Mouse (Mus musculus): Measurements from ENCODE around the gene Rnf150. TPM values are rescaled to one million over a fixed set of nuclear protein-coding genes. Genes with fewer than 3 reads are reported as not detected.

Rnf150 gene
- polyA plus RNA-seq, 1 experiment from 2014 or later: 1.00 TPM

- WGBS: 88% methylated on average over 3 of the region's 3 CpGs
- DNase-seq (ENCODE audit: low spot score): no peak
- H3K27me3 ChIP-seq (ENCODE audit: low read depth, poor library complexity, severe bottlenecking): no peaks in the 10 kb centered on the region
Measured at GRCm38 (mm10) chr8:82897628-82898458, 34.7 kb downstream of the Rnf150 start.

GRCm38 (mm10) chr8:82898459-82898841 lies 35.3 kb downstream of the Rnf150 start:
- Histone ChIP-seq H3K4me1 (peaks cover 2% of the 10 kb centered on the region), H3K27ac (replicated peaks) (no peak overlapping the region), H3K4me3 (no peak overlapping the region), H3K27me3 (ENCODE audit: low read depth, poor library complexity, severe bottlenecking) (no peaks in the 10 kb centered on the region), H3K9me3 (replicated peaks) (no peaks in the 10 kb centered on the region), H3K36me3 (no peaks in the 10 kb centered on the region)
- no peak for DNase-seq (ENCODE audit: low spot score)
- WGBS: 84% methylated on average over 8 of the region's 8 CpGs

More at GRCm38 (mm10) chr8:82897628-82898458, 34.7 kb downstream of the Rnf150 start:
- H3K4me3 ChIP-seq: no peak overlapping the region
- no peaks in the 10 kb centered on the region for H3K9me3 ChIP-seq (replicated peaks)
- H3K4me1 ChIP-seq: no peaks in the 10 kb centered on the region
- no peak overlapping the region for H3K27ac ChIP-seq (replicated peaks)
- no peaks in the 10 kb centered on the region for H3K36me3 ChIP-seq

DNA sequence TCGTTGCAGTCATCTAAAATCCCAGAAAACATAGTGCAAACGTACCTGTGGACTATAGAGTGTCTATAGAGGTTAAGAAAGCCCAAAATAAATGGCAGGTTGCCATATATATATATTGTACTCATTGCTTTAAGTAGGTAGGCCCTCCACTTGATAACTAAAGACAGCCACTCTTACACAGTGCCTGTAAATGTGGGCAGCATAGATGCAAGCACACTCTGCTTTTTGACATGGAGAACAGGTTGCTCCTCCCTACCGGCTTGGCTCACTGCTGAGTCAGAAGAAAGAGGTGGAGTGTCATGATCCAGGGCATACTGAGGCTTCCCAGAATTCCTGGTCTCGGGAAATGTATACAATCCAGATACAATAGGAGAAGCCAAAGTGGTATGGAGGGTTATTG lies 37.8 kb downstream of the Rnf150 start:
- Histone ChIP-seq H3K4me3 (no peak overlapping the region), H3K4me1 (peaks cover 15% of the 10 kb centered on the region), H3K27ac (replicated peaks) (no peak overlapping the region), H3K36me3 (no peaks in the 10 kb centered on the region), H3K9me3 (replicated peaks) (no peaks in the 10 kb centered on the region), H3K27me3 (ENCODE audit: low read depth, poor library complexity, severe bottlenecking) (no peaks in the 10 kb centered on the region)
- WGBS: 84% methylated on average over 4 of the region's 4 CpGs
- no peak for DNase-seq (ENCODE audit: low spot score)

GRCm38 (mm10) chr8:82901549-82902138 lies 38.5 kb downstream of the Rnf150 start:
- Histone ChIP-seq H3K27me3 (ENCODE audit: low read depth, poor library complexity, severe bottlenecking) (no peaks in the 10 kb centered on the region), H3K4me3 (no peak overlapping the region), H3K9me3 (replicated peaks) (no peaks in the 10 kb centered on the region), H3K4me1 (peaks cover 15% of the 10 kb centered on the region), H3K36me3 (no peaks in the 10 kb centered on the region), H3K27ac (replicated peaks) (no peak overlapping the region)
- WGBS: 88% methylated on average over 12 of the region's 12 CpGs
- no peak for DNase-seq (ENCODE audit: low spot score)

GRCm38 (mm10) chr8:82903497-82903896 lies 40.3 kb downstream of the Rnf150 start:
- no peak overlapping the region for H3K4me3 ChIP-seq
- H3K27ac ChIP-seq (replicated peaks): no peak overlapping the region
- H3K4me1 ChIP-seq: peaks cover 15% of the 10 kb centered on the region
- DNase-seq (ENCODE audit: low spot score): no peak
- H3K9me3 ChIP-seq (replicated peaks): no peaks in the 10 kb centered on the region
- H3K27me3 ChIP-seq (ENCODE audit: low read depth, poor library complexity, severe bottlenecking): no peaks in the 10 kb centered on the region
- 78% methylated on average over 3 of the region's 3 CpGs for WGBS
- no peaks in the 10 kb centered on the region for H3K36me3 ChIP-seq

DNA sequence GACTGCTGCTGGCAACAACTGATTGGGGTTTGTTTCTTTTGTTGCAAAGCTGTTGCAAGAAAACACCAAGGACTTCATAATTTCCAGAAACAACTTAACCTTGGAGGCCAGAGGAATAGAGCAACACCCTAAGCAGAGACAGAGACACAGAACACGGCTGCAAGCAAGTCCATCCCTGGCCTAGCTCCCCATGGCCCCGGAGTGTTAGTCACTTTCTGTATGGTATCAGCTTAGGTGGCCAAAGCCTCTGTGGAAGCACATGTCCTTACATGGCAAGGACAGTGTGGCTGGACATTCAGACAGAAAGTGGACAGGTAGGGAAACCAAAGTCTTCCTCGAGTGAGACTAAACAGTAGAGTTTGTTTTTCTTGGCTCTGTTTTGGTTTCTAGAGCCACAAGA lies 44.1 kb downstream of the Rnf150 start:
- Histone ChIP-seq H3K9me3 (replicated peaks) (no peaks in the 10 kb centered on the region), H3K27me3 (ENCODE audit: low read depth, poor library complexity, severe bottlenecking) (no peaks in the 10 kb centered on the region), H3K4me3 (no peak overlapping the region), H3K27ac (replicated peaks) (no peak overlapping the region), H3K4me1 (peaks cover 15% of the 10 kb centered on the region), H3K36me3 (no peaks in the 10 kb centered on the region)
- 84% methylated on average over 3 of the region's 3 CpGs for WGBS
- DNase-seq (ENCODE audit: low spot score): no peak

GRCm38 (mm10) chr8:82911436-82911835 lies 48.3 kb downstream of the Rnf150 start:
- no peak overlapping the region for H3K27ac ChIP-seq (replicated peaks)
- H3K36me3 ChIP-seq: no peaks in the 10 kb centered on the region
- H3K4me1 ChIP-seq: no peaks in the 10 kb centered on the region
- H3K9me3 ChIP-seq (replicated peaks): no peaks in the 10 kb centered on the region
- DNase-seq (ENCODE audit: low spot score): no peak
- no peak overlapping the region for H3K4me3 ChIP-seq
- H3K27me3 ChIP-seq (ENCODE audit: low read depth, poor library complexity, severe bottlenecking): no peaks in the 10 kb centered on the region

GRCm38 (mm10) chr8:82912282-82912681 lies 49.1 kb downstream of the Rnf150 start:
- Histone ChIP-seq H3K27ac (replicated peaks) (no peak overlapping the region), H3K36me3 (no peaks in the 10 kb centered on the region), H3K4me3 (no peak overlapping the region), H3K27me3 (ENCODE audit: low read depth, poor library complexity, severe bottlenecking) (no peaks in the 10 kb centered on the region), H3K9me3 (replicated peaks) (no peaks in the 10 kb centered on the region), H3K4me1 (no peaks in the 10 kb centered on the region)
- no peak for DNase-seq (ENCODE audit: low spot score)
- WGBS: 94% methylated on average over 4 of the region's 4 CpGs

DNA sequence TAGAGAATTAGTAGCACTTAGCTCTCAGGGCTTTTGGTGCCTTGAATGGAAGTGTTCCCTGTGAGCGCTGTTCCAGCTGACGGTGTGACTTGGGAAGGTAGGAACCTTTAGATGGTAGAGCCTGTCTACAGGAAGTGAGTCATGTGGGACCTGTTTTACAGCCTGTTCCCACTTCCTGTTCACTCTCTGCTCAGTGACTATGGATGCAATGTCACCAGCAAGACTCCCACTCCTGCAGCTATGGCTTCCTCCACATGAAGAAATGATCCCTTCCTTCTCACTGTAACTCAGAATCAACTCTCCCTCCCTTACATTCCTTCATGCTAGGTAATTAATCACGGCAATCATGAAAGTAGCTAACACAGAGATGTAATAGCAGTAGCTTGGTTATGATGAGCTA lies 51.4 kb downstream of the Rnf150 start:
- no peaks in the 10 kb centered on the region for H3K36me3 ChIP-seq
- no peak overlapping the region for H3K27ac ChIP-seq (replicated peaks)
- H3K27me3 ChIP-seq (ENCODE audit: low read depth, poor library complexity, severe bottlenecking): no peaks in the 10 kb centered on the region
- no peak for DNase-seq (ENCODE audit: low spot score)
- 95% methylated on average over 3 of the region's 3 CpGs for WGBS
- 0 out of 2 replicates have a peak, but pooled peaks cover 3% of the 10 kb centered on the region for H3K4me1 ChIP-seq
- no peaks in the 10 kb centered on the region for H3K9me3 ChIP-seq (replicated peaks)
- no peak overlapping the region for H3K4me3 ChIP-seq

DNA sequence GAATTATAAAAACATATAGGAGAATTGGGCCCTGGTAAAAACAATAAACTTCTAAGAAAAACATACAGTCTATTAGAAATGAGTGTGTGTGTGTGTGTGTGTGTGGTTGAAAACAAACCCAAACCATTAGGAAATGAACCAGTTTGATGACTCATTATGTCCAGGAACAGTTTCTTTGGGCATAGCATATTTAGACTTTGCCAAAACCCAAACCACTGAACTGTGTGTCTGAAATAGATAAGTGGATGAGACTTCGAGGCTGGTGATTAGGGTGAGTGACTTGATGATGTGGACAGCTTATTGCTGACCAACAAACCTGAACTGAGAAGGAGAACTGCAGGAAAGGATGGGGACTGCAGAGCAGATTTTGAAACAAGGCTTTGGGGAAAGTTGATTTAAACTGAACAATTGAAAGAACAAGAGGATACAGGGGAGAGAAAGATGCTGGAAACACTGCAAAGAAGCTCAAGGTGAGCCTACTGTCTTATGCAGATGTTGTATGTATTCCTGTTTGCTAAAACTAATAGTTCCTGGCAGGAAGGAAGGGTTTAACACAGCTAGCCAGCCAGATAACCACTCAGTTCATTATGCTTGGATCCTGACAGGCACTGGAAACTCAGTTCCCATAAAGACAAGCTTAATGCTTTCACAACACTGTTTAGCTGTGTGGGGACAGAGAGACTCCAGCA lies 53.8 kb downstream of the Rnf150 start:
- no peak overlapping the region for H3K4me3 ChIP-seq
- DNase-seq (ENCODE audit: low spot score): no peak
- H3K27me3 ChIP-seq (ENCODE audit: low read depth, poor library complexity, severe bottlenecking): no peaks in the 10 kb centered on the region
- H3K9me3 ChIP-seq (replicated peaks): no peaks in the 10 kb centered on the region
- H3K36me3 ChIP-seq: no peaks in the 10 kb centered on the region
- H3K4me1 ChIP-seq: peaks cover 9% of the 10 kb centered on the region
- no peak overlapping the region for H3K27ac ChIP-seq (replicated peaks)
- WGBS: 71% methylated on average over 1 of the region's 1 CpGs

GRCm38 (mm10) chr8:82917540-82918316 lies 54.6 kb downstream of the Rnf150 start:
- no peaks in the 10 kb centered on the region for H3K36me3 ChIP-seq
- H3K4me3 ChIP-seq: no peak overlapping the region
- WGBS: 86% methylated on average over 5 of the region's 5 CpGs
- peaks cover 9% of the 10 kb centered on the region for H3K4me1 ChIP-seq
- H3K27me3 ChIP-seq (ENCODE audit: low read depth, poor library complexity, severe bottlenecking): no peaks in the 10 kb centered on the region
- no peak for DNase-seq (ENCODE audit: low spot score)
- H3K27ac ChIP-seq (replicated peaks): no peak overlapping the region
- H3K9me3 ChIP-seq (replicated peaks): no peaks in the 10 kb centered on the region

- 66% methylated on average over 4 of the region's 4 CpGs for WGBS
- no peaks in the 10 kb centered on the region for H3K9me3 ChIP-seq (replicated peaks)
- H3K27ac ChIP-seq (replicated peaks): no peak overlapping the region
- H3K4me3 ChIP-seq: no peak overlapping the region
- no peaks in the 10 kb centered on the region for H3K36me3 ChIP-seq
- no peaks in the 10 kb centered on the region for H3K27me3 ChIP-seq (ENCODE audit: low read depth, poor library complexity, severe bottlenecking)
- DNase-seq (ENCODE audit: low spot score): no peak
- peaks cover 9% of the 10 kb centered on the region for H3K4me1 ChIP-seq
Measured at GRCm38 (mm10) chr8:82919676-82920075, 56.5 kb downstream of the Rnf150 start.

Measured in midbrain, embryonic 10.5 days (tissue).